Mouse (Mus musculus): ENCODE measurements around the gene Lrpap1. TPM values are rescaled to one million over a fixed set of nuclear protein-coding genes. Genes with fewer than 3 reads are reported as not detected.

Lrpap1 gene
- 10 to 100 TPM; 78.6 to 80.0 TPM for polyA plus RNA-seq (2017; shearing (Covaris generic))

GRCm38 (mm10) chr5:35104960-35105921 is at the start of gene Lrpap1:
TSS of gene Lrpap1 (minus strand) at chr5:35105766.

GRCm38 (mm10) chr5:35056604-35057432 is 48.7 kb downstream of the Lrpap1 start, which contains the start of gene Dok7:
TSS of gene Dok7 (plus strand) at chr5:35056766.

Other genes starting within 250 kb of the Lrpap1 start
- 1 to 10 TPM in 1 of 2 experiments, under 1 TPM in 1; 0.95 to 1.7 TPM for gene Msantd1, start 197.8 kb downstream of the Lrpap1 start, polyA plus RNA-seq (2017; shearing (Covaris generic))
- gene Rgs12, start 156.3 kb downstream of the Lrpap1 start, polyA plus RNA-seq (2017; shearing (Covaris generic)), result 10 to 100 TPM; 10.5 to 13.8 TPM
- 10 to 100 TPM in 1 of 2 experiments, 1 to 10 TPM in 1; 5.3 to 10.8 TPM for gene Hgfac, start 64.3 kb downstream of the Lrpap1 start, polyA plus RNA-seq (2017; shearing (Covaris generic))
- not detected for gene Dok7, start 49.0 kb downstream of the Lrpap1 start, polyA plus RNA-seq (2017; shearing (Covaris generic))
- gene Adra2c, start 172.6 kb upstream of the Lrpap1 start, polyA plus RNA-seq (2017; shearing (Covaris generic)), result not detected

Measured in inflammation-experienced regulatory T-cells (primary cell).